Mouse (Mus musculus) forebrain, embryonic 11.5 days (tissue): ENCODE measurements at regions not wholly inside any gene's neighbourhood (a gene's known extent, or its start where the extent isn't known, plus 50 kb on each side); places are given as distances from the start of the nearest gene placed in this dataset.

Experiments
- ATAC-seq: fragments of 200-750 bp; cut with Nextera tagmentation; replicated peaks from 2 replicates; pipeline ENCODE4 v1.8.0; 2017; ENCODE audit warnings: moderate TSS enrichment; ENCODE audit not compliant: low FRiP score
- DNase-seq: peaks from one replicate; pipeline ENCODE4 v3.0.0-alpha.2; 2017; ENCODE audit warnings: low spot score
- H3K27ac ChIP-seq: fragments of 300-500 bp; sonication (generic); 2 replicates; pipeline ENCODE4 v1.5.1; 2014; ENCODE audit warnings: low read depth, low read length
- H3K27me3 ChIP-seq: fragments of 300-500 bp; sonication (generic); 2 replicates; pipeline ENCODE4 v1.6.1; 2014; ENCODE audit warnings: mild to moderate bottlenecking, low read length, mixed read lengths; ENCODE audit not compliant: control insufficient read depth, insufficient read depth
- H3K36me3 ChIP-seq: fragments of 300-500 bp; sonication (generic); 2 replicates; pipeline ENCODE4 v1.6.1; 2014; ENCODE audit warnings: mild to moderate bottlenecking, low read length, moderate library complexity, mixed read lengths; ENCODE audit not compliant: control insufficient read depth, insufficient read depth
- H3K4me1 ChIP-seq: fragments of 300-500 bp; sonication (generic); replicated peaks from 2 replicates; pipeline ENCODE4 v1.6.1; 2014; ENCODE audit warnings: low read length, mixed read lengths; ENCODE audit not compliant: control insufficient read depth, insufficient read depth
- H3K4me2 ChIP-seq: fragments of 300-500 bp; sonication (generic); 2 replicates; pipeline ENCODE4 v1.6.1; 2014; ENCODE audit warnings: low read depth, mild to moderate bottlenecking, low read length, moderate library complexity, mixed read lengths; ENCODE audit not compliant: severe bottlenecking
- H3K4me3 ChIP-seq: fragments of 300-500 bp; sonication (generic); 2 replicates; pipeline ENCODE4 v1.5.1; 2014; ENCODE audit warnings: low read depth, low read length
- H3K9ac ChIP-seq: fragments of 300-500 bp; sonication (generic); 2 replicates; pipeline ENCODE4 v1.6.1; 2014; ENCODE audit warnings: low read length
- H3K9me3 ChIP-seq: fragments of 300-500 bp; sonication (generic); 2 replicates; pipeline ENCODE4 v1.6.1; 2016; ENCODE audit warnings: low read length, mixed read lengths; ENCODE audit not compliant: control insufficient read depth
- WGBS: fragments of 180-500 bp; shearing (Covaris S2); extraction: QIAGEN DNeasy Blood & Tissue Kit; methylation state at CpG from one replicate; pipeline ENCODE4 v1.1.7; 2014; 5-methylcytosine and 5-hydroxymethylcytosine counted together

DNA sequence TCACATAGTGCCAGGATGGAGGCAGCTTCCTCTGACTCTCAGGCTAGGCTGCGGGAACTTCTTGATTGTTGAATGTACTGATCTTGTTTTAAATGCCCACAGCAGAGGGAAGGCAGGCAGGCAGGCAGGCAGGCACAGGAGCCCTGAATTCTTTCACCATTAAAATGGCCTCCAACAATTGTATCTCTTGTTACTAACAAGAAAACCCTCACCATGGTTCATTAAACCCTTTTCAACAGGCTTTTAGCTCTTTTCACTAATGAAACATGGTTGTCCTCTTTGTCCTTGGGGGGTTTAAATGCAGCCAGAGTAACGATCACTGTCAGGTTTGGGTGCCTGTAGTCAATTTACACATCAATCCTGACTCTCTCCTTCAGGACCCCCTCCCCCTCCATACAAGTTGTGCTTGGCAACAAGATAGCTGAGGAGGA, 77.8 kb upstream of the Gm45716 start:
- H3K36me3 ChIP-seq, result no peaks in the 10 kb centered on the region
- peak; percentile 87 for ATAC-seq
- H3K4me2 ChIP-seq, result peak overlapping the region; percentile 8; the same call in 1 of the 2 replicates
- peak; percentile 67 for DNase-seq
- H3K27ac ChIP-seq, result peak overlapping the region; percentile 25; the same call in 1 of the 2 replicates
- no peaks in the 10 kb centered on the region for H3K9me3 ChIP-seq
- no peak overlapping the region for H3K9ac ChIP-seq
- WGBS, result 2% methylated on average over 2 of the region's 2 CpGs
- no peaks in the 10 kb centered on the region; the same call in 1 of the 2 replicates for H3K27me3 ChIP-seq
- H3K4me3 ChIP-seq, result no peak overlapping the region
- peaks cover 7% of the 10 kb centered on the region for H3K4me1 ChIP-seq

DNA sequence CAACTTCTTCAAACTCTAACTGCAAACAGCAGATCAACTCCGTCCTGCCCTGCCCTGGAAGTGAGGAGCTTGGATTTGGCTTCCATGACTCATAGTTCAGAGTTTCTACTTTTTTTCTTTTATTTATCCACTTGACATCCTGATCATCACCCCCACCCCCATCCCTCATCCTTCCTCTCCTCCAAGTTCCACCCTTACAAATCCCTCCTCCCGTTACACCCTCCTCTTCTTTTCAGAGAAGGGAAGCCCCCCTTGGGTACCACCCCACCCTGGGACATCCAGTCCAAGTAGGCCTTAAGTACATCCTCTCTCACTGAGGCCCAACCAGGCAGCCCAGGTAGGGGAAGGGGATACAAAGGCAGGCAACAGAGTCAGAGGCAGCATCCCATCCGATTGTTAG, 77.3 kb upstream of the Gm45716 start:
- Histone ChIP-seq H3K9me3 (no peaks in the 10 kb centered on the region), H3K27ac (no peak overlapping the region)
- no peak for DNase-seq

GRCm38 (mm10) chr11:90112174-90112573, 75.3 kb upstream of the Gm45716 start:
- WGBS, result 65% methylated on average over 7 of the region's 7 CpGs
- Histone ChIP-seq H3K27ac (no peak overlapping the region), H3K36me3 (no peaks in the 10 kb centered on the region), H3K4me1 (peaks cover 7% of the 10 kb centered on the region), H3K4me2 (no peak overlapping the region), H3K9me3 (no peaks in the 10 kb centered on the region), H3K4me3 (no peak overlapping the region), H3K27me3 (no peaks in the 10 kb centered on the region; the same call in 1 of the 2 replicates), H3K9ac (no peak overlapping the region)
- ATAC-seq, result no peak
- no peak for DNase-seq

More for the DNA sequence above, 77.3 kb upstream of the Gm45716 start:
- WGBS, result 54% methylated on average over 3 of the region's 3 CpGs
- H3K4me3 ChIP-seq, result no peak overlapping the region
- H3K4me2 ChIP-seq, result peak overlapping the region; percentile 8; the same call in 1 of the 2 replicates
- ATAC-seq, result peak; percentile 31
- H3K36me3 ChIP-seq, result no peaks in the 10 kb centered on the region
- H3K4me1 ChIP-seq, result peaks cover 7% of the 10 kb centered on the region
- no peak overlapping the region for H3K9ac ChIP-seq
- H3K27me3 ChIP-seq, result no peaks in the 10 kb centered on the region; the same call in 1 of the 2 replicates

GRCm38 (mm10) chr11:90116676-90117663, 70.5 kb upstream of the Gm45716 start:
- no peak for DNase-seq
- H3K27ac ChIP-seq, result no peak overlapping the region
- 42% methylated on average over 20 of the region's 20 CpGs for WGBS

DNA sequence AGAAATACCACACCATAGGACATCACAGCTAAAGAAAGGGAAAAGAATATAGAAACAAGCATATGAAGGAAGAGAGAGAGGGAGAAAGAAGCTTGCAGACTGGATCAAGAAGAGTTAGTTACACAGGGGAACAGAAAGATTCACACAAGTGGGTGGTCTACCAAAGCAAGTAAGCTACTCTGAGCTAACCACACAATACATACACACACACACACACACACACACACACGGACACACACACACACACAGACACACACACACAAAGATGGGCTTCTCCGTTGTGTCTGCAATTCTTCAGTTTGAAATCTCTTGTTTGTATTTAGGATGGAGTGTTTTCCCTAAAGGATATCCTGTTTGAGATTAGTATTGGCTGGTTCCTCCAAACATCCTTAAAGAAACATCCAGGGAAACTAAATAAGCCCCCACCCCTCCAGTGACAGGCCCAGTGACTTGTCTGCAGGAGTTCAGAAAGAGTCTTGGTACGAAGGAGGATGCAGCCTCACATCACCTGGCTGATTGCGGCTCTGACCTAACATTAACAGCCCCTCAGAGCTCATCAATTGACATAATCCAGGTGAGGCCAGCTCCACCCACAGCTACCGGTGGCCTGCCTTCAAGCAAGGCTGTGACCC, 69.7 kb upstream of the Gm45716 start:
- Histone ChIP-seq H3K4me2 (no peak overlapping the region), H3K4me1 (no peaks in the 10 kb centered on the region), H3K9ac (no peak overlapping the region), H3K9me3 (no peaks in the 10 kb centered on the region), H3K27me3 (no peaks in the 10 kb centered on the region), H3K4me3 (no peak overlapping the region), H3K36me3 (no peaks in the 10 kb centered on the region), H3K27ac (no peak overlapping the region)
- ATAC-seq (no peak), DNase-seq (no peak)
- WGBS, result 67% methylated on average over 5 of the region's 5 CpGs

More at GRCm38 (mm10) chr11:90116676-90117663, 70.5 kb upstream of the Gm45716 start:
- H3K36me3 ChIP-seq, result no peaks in the 10 kb centered on the region
- H3K4me3 ChIP-seq, result no peak overlapping the region
- H3K4me1 ChIP-seq, result no peaks in the 10 kb centered on the region
- no peak overlapping the region for H3K9ac ChIP-seq
- no peaks in the 10 kb centered on the region for H3K9me3 ChIP-seq
- 0 out of 2 replicates have a peak overlapping the region, but pooled peaks have one; percentile 24 for H3K4me2 ChIP-seq
- no peak for ATAC-seq
- no peaks in the 10 kb centered on the region for H3K27me3 ChIP-seq

GRCm38 (mm10) chr11:90121902-90122301, 65.6 kb upstream of the Gm45716 start:
- Histone ChIP-seq H3K4me3 (no peak overlapping the region), H3K9me3 (no peaks in the 10 kb centered on the region), H3K27ac (no peak overlapping the region), H3K9ac (no peak overlapping the region), H3K27me3 (no peaks in the 10 kb centered on the region), H3K4me1 (no peaks in the 10 kb centered on the region), H3K4me2 (no peak overlapping the region), H3K36me3 (no peaks in the 10 kb centered on the region)
- no peak for ATAC-seq
- no peak for DNase-seq
- WGBS, result 55% methylated on average over 3 of the region's 3 CpGs

DNA sequence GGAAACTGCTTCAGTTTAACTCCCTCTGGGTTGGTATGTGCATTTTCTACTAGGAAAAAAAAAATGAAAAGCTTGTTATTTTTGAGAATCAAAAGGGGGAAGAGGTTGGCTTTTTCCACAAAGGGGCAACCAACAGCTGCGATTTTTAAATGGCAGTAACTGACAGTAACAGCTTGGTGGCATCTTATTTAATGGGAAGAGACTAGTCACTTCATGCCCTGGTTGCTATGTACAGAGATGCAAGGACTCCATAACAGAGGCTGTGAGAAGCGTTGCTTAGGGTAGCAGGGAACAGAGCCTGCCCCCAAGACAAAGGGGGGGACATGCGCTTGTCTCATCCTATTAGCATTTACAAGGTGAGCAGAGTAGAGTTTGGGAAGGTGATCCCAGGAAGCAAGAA, 64.8 kb upstream of the Gm45716 start:
- Histone ChIP-seq H3K9ac (no peak overlapping the region), H3K9me3 (no peaks in the 10 kb centered on the region), H3K4me3 (no peak overlapping the region), H3K36me3 (no peaks in the 10 kb centered on the region), H3K4me1 (no peaks in the 10 kb centered on the region), H3K4me2 (no peak overlapping the region), H3K27me3 (no peaks in the 10 kb centered on the region), H3K27ac (no peak overlapping the region)
- DNase-seq, result no peak
- ATAC-seq, result no peak
- 73% methylated on average over 3 of the region's 3 CpGs for WGBS

DNA sequence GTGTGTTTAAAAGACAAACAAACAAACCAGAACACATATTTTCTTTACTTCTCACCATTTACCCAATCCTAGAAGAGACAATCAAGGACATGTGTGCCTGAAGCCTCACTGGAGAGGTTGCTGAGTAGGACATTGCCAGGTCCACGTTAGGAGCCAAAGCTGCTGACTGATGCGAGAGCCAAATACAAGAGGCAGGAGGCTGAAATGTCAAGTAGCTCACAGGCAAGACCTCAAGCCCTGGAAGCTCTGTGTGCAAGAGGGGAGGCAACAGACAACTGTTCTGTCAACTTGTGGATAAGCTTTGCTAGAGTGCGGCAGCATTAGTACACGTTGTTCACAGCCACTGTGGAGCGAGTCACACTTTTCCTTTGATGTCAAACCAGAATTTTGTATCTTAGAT, 63.6 kb upstream of the Gm45716 start:
- DNase-seq (no peak), ATAC-seq (no peak)
- H3K27ac ChIP-seq, result no peak overlapping the region
- no peak overlapping the region for H3K9ac ChIP-seq
- 83% methylated on average over 5 of the region's 5 CpGs for WGBS
- no peaks in the 10 kb centered on the region for H3K9me3 ChIP-seq
- no peak overlapping the region for H3K4me3 ChIP-seq
- no peaks in the 10 kb centered on the region for H3K36me3 ChIP-seq
- no peak overlapping the region for H3K4me2 ChIP-seq
- H3K27me3 ChIP-seq, result no peaks in the 10 kb centered on the region
- H3K4me1 ChIP-seq, result no peaks in the 10 kb centered on the region
